Mouse (Mus musculus): ENCODE measurements around the gene Dnaaf5. TPM values are rescaled to one million over a fixed set of nuclear protein-coding genes. Genes with fewer than 3 reads are reported as not detected.

Gene Dnaaf5
- polyA plus RNA-seq, 1 experiment: 196 TPM

DNA sequence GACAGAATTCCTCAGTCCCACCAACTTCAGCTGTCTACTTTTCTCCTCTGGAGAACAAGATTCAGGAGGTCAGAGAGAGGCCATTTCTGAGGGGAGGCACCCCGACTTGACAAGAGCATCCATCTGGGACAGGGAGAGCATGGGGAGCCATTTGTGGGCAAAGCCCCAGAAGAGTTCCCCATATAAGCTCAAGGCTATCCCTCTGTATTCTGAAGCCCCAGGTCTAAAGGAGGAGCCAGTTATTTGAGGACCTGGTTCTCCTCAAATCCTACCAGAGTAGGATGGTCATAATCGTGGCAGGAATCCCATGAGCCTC lies 31.1 kb upstream of the Dnaaf5 start:
- H3K4me3 ChIP-seq (replicated peaks): no peak overlapping the region
- no peaks in the 10 kb centered on the region for H3K36me3 ChIP-seq (replicated peaks; ENCODE audit: low read length)
- peaks cover 8% of the 10 kb centered on the region for H3K9me3 ChIP-seq
- H3K4me1 ChIP-seq: peaks cover 23% of the 10 kb centered on the region
- no peak for TF ChIP-seq GATA1 (IDR thresholded peaks at IDR 0.05; ENCODE audit: borderline replicate concordance, low read length)
- TF ChIP-seq FLI1 (IDR thresholded peaks at IDR 0.05; ENCODE audit: low read length): no peak
- H3K27me3 ChIP-seq (replicated peaks): peaks cover 34% of the 10 kb centered on the region

DNA sequence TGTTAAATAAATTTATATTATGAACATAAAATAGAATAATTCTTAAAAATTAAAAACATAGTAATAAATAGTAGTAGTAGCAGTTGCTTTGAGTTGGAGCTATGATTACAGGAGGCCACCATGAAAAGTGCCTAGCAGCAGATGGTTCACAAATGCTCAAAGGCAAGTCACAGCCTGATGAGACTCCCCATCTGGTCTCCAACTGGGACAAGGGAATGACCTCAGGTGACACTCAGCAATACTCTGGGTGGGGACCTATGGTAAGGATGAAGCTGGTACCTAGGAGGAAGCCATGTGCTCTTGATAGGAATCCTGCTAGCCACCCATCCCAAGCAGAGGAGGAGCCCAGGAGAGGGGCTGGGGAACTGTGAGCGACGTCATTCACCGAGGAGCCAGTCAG lies 24.3 kb upstream of the Dnaaf5 start:
- peaks cover 16% of the 10 kb centered on the region for H3K9me3 ChIP-seq

DNA sequence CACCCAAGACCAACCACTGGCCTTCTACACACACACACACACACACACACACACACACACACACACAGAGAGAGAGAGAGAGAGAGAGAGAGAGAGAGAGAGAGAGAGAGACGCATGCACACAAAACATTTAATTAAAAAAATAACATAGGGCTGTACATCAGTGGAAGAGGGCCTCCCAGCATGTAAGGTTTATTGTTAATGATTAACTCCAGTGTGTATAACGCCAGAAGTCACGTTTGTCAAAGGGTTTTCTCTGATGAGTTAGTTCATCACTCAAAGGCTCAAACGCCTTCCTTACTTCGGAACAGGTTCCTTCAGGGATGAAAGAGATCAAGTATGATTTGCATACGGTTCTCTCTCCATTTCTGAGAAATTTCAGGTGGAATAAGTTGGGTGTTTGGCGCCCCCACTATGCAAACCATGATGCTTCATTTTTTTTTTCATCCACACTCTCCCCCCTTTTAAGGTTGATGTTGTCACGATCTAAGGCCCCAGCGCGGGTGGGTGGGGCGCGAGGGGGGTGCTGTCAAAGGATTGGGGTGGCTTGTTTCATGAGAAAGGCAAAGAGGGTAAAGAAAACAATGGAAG lies 21.5 kb upstream of the Dnaaf5 start:
- H3K4me3 ChIP-seq (replicated peaks): no peak overlapping the region
- no peaks in the 10 kb centered on the region for H3K36me3 ChIP-seq (replicated peaks; ENCODE audit: low read length)
- peaks cover 8% of the 10 kb centered on the region for H3K9me3 ChIP-seq
- TF ChIP-seq GATA1 (IDR thresholded peaks at IDR 0.05; ENCODE audit: borderline replicate concordance, low read length) (no peak), FLI1 (IDR thresholded peaks at IDR 0.05; ENCODE audit: low read length) (no peak)
- peaks cover 66% of the 10 kb centered on the region for H3K27me3 ChIP-seq (replicated peaks)
- H3K4me1 ChIP-seq: peaks cover 20% of the 10 kb centered on the region

More for the DNA sequence above, 24.3 kb upstream of the Dnaaf5 start:
- Histone ChIP-seq H3K36me3 (replicated peaks; ENCODE audit: low read length) (no peaks in the 10 kb centered on the region), H3K4me3 (replicated peaks) (no peak overlapping the region), H3K27me3 (replicated peaks) (peaks cover 51% of the 10 kb centered on the region), H3K4me1 (peaks cover 17% of the 10 kb centered on the region)
- TF ChIP-seq FLI1 (IDR thresholded peaks at IDR 0.05; ENCODE audit: low read length) (no peak), GATA1 (IDR thresholded peaks at IDR 0.05; ENCODE audit: borderline replicate concordance, low read length) (no peak)

DNA sequence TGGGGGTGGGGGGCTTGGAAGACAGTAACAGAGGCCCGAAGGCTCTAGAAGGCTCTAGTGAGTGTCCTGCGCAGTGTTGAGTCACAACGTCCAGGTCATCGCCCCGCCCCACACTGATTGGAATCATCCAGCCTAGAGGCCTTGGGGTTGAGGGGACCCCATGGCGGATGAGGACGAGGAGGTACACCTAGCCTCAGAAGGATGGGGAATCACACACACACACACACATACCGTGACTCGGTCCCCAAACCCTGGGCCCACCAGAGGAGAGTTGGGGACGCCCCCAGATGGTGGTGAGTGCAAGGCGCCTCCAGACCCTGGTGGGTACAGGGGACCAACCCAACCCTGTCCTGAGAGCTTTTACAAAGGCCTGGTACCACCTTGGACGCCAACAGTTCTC lies 20.9 kb upstream of the Dnaaf5 start:
- TF ChIP-seq GATA1 (IDR thresholded peaks at IDR 0.05; ENCODE audit: borderline replicate concordance, low read length): no peak
- no peak for TF ChIP-seq FLI1 (IDR thresholded peaks at IDR 0.05; ENCODE audit: low read length)
- Histone ChIP-seq H3K36me3 (replicated peaks; ENCODE audit: low read length) (no peaks in the 10 kb centered on the region), H3K27me3 (replicated peaks) (peaks cover 64% of the 10 kb centered on the region), H3K4me1 (peaks cover 20% of the 10 kb centered on the region), H3K9me3 (peaks cover 8% of the 10 kb centered on the region), H3K4me3 (replicated peaks) (peak overlapping the region; percentile 42)

DNA sequence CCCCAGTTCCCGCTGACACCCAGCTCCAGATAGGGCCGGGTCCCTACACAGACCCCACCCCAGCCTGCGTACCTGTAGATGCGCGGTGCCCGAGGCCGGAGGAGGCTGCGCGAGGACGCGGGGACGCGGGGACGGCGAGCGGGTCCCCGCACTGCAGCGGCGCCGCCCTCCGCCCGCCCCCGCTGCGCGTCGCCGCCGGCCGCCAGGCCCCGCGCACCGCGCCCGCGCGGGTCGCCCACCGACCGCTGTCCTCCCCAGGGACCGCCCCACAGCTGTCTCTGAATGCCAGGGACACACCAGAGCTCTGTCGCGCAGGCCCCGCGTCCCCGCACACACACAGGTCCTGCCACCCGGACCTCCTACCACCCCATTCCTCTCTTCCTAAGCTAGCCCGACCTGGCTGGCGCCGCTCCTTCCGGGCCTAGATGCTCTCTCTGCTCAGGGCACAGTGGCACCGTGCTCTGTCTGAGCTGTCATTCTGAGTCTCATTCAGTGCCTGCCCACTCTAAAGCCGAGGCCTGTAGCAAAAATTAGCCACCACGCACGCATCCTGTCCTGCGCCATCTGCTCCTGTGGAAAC lies 20.4 kb upstream of the Dnaaf5 start:
- peaks cover 66% of the 10 kb centered on the region for H3K27me3 ChIP-seq (replicated peaks)

DNA sequence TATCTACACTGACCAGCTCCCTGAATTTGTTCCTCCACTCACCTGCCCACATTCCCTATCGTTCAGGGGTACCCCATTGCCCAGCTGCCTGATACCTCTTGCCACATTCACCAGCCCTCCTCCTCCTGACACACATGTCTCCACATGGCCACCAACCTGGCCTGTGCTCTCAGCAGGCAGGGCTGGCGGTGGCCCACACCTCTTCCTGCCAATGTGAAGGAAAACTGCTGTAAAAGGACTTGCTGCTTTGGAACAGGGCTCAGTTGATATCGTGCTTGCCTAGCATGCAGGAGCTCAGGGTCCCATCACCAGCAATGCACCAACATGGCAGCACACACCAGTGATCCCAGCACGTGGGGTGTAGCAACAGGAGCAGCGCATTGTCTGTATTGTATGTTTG lies 19.7 kb upstream of the Dnaaf5 start:
- Histone ChIP-seq H3K36me3 (replicated peaks; ENCODE audit: low read length) (no peaks in the 10 kb centered on the region), H3K4me1 (peaks cover 20% of the 10 kb centered on the region), H3K4me3 (replicated peaks) (no peak overlapping the region), H3K9me3 (peaks cover 5% of the 10 kb centered on the region), H3K27me3 (replicated peaks) (peaks cover 64% of the 10 kb centered on the region)
- TF ChIP-seq FLI1 (IDR thresholded peaks at IDR 0.05; ENCODE audit: low read length) (no peak), GATA1 (IDR thresholded peaks at IDR 0.05; ENCODE audit: borderline replicate concordance, low read length) (no peak)

More for the DNA sequence above, 20.4 kb upstream of the Dnaaf5 start:
- H3K4me1 ChIP-seq: peaks cover 20% of the 10 kb centered on the region
- peaks cover 8% of the 10 kb centered on the region for H3K9me3 ChIP-seq
- peak overlapping the region; percentile 87 for H3K4me3 ChIP-seq (replicated peaks)
- TF ChIP-seq FLI1 (IDR thresholded peaks at IDR 0.05; ENCODE audit: low read length) (no peak), GATA1 (IDR thresholded peaks at IDR 0.05; ENCODE audit: borderline replicate concordance, low read length) (no peak)
- H3K36me3 ChIP-seq (replicated peaks; ENCODE audit: low read length): no peaks in the 10 kb centered on the region

DNA sequence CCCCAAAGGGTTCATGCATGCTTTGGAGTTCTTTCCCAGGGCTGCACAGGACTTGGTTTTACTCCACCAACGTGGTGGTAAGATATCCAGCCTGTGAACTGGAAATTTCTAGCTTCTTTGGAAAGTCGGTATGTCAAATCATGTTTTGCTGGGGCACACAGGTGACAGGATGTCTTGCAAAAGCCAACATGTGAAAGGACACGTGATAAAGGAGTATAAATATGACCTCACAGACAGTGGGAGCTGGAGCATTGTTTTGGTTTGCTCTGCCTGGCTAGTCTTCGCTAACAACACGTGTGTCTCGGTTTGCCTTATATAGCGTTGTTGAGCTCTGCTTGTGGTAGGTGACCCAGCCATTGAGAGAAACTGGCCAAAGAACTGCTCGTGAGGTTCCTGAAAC lies 15.5 kb upstream of the Dnaaf5 start:
- Histone ChIP-seq H3K4me3 (replicated peaks) (no peak overlapping the region), H3K36me3 (replicated peaks; ENCODE audit: low read length) (no peaks in the 10 kb centered on the region), H3K4me1 (peaks cover 21% of the 10 kb centered on the region), H3K9me3 (peaks cover 10% of the 10 kb centered on the region), H3K27me3 (replicated peaks) (peaks cover 37% of the 10 kb centered on the region)
- TF ChIP-seq FLI1 (IDR thresholded peaks at IDR 0.05; ENCODE audit: low read length): no peak
- no peak for TF ChIP-seq GATA1 (IDR thresholded peaks at IDR 0.05; ENCODE audit: borderline replicate concordance, low read length)

DNA sequence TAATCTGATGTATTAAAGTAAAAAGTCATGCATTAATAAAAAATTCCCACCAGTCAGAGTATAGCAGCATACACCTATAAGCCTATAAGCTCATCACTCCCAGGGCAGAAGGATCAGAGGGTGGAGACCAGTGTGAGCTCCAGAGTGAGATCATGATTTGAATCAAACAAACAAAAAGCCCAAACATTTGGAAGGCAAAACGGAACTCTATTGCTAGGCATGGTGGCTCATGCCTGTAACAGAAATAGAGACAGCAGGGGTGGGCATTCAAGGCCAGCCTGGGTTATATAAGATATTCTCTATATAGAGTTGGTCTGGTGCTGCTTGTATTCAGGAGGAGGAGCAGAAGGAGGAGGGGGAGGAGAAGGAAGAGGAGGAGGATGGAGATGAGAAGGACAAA lies 13.7 kb upstream of the Dnaaf5 start:
- peaks cover 16% of the 10 kb centered on the region for H3K4me1 ChIP-seq
- peaks cover 6% of the 10 kb centered on the region for H3K9me3 ChIP-seq
- H3K27me3 ChIP-seq (replicated peaks): peaks cover 27% of the 10 kb centered on the region
- TF ChIP-seq GATA1 (IDR thresholded peaks at IDR 0.05; ENCODE audit: borderline replicate concordance, low read length): no peak
- TF ChIP-seq FLI1 (IDR thresholded peaks at IDR 0.05; ENCODE audit: low read length): no peak
- H3K36me3 ChIP-seq (replicated peaks; ENCODE audit: low read length): no peaks in the 10 kb centered on the region
- H3K4me3 ChIP-seq (replicated peaks): no peak overlapping the region

DNA sequence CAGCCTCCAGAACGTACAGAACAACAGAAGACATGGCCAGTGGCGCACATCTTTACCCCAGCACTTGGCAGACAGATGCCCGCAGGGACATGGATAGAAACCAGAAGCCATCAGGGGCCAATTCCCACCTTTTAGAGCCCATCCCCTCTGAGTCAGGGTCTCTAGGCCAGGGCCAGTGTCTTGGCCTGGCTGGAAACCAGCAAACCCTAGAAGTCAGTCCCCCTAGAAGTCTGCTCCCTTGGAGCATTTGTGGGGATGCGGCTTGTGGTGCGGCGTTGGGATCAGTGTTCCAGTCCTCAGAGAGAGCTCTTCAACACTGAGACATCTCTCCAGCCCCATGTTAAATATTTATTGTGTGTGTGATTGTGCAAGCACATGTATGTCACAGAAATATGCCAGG lies 12.8 kb upstream of the Dnaaf5 start:
- peaks cover 6% of the 10 kb centered on the region for H3K9me3 ChIP-seq
- H3K36me3 ChIP-seq (replicated peaks; ENCODE audit: low read length): no peaks in the 10 kb centered on the region
- TF ChIP-seq FLI1 (IDR thresholded peaks at IDR 0.05; ENCODE audit: low read length): no peak
- no peak for TF ChIP-seq GATA1 (IDR thresholded peaks at IDR 0.05; ENCODE audit: borderline replicate concordance, low read length)
- H3K27me3 ChIP-seq (replicated peaks): peaks cover 22% of the 10 kb centered on the region
- H3K4me3 ChIP-seq (replicated peaks): no peak overlapping the region
- peaks cover 16% of the 10 kb centered on the region for H3K4me1 ChIP-seq

DNA sequence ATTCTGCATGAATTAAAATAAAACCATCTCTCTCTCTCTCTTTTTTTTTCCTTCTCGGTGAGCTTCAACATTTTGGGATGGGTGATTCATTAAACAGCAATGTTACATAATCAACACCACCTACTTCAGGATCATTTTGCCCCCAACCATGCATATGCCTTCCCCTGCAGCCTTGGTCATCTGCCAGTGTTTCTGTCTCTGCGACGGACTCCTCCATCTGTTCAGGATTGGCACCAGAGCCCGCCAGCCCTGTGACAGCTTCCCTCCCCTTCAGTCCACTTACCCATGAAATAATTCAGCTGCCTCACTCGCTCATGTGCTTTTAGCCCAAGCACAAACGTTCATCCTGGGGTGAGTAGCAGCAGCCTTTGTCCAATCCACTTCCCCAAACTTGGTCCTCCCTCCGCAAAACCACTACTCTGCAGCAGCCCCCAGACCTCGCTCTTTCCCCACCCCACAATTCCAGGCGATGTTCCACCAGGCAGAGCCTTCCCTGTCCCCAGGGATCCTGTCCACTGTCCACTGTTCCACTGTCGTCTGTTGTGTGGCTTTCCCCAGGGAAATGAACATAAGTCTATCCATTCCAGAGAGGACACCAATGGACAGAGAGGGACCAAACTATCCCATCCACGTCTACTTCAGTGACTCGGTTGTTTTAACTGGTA lies 11.6 kb upstream of the Dnaaf5 start:
- Histone ChIP-seq H3K27me3 (replicated peaks) (peaks cover 16% of the 10 kb centered on the region), H3K4me1 (peaks cover 13% of the 10 kb centered on the region), H3K4me3 (replicated peaks) (no peak overlapping the region), H3K9me3 (peaks cover 6% of the 10 kb centered on the region), H3K36me3 (replicated peaks; ENCODE audit: low read length) (no peaks in the 10 kb centered on the region)
- TF ChIP-seq FLI1 (IDR thresholded peaks at IDR 0.05; ENCODE audit: low read length) (no peak), GATA1 (IDR thresholded peaks at IDR 0.05; ENCODE audit: borderline replicate concordance, low read length) (no peak)

Data from megakaryocyte, embryonic 14.5 days (primary cell).